Mouse (Mus musculus): ENCODE measurements around the gene Nfia. TPM values are rescaled to one million over a fixed set of nuclear protein-coding genes. Genes with fewer than 3 reads are reported as not detected.
A peak's percentile ranks its signal among the peaks of the same experiment; 100 is the strongest.

Nfia gene
- 25.8 and 26.6 TPM in 2 replicates for polyA plus RNA-seq (2015; fragmentation: Nextera tagmentation; extraction: Ambion mirVana)

DNA sequence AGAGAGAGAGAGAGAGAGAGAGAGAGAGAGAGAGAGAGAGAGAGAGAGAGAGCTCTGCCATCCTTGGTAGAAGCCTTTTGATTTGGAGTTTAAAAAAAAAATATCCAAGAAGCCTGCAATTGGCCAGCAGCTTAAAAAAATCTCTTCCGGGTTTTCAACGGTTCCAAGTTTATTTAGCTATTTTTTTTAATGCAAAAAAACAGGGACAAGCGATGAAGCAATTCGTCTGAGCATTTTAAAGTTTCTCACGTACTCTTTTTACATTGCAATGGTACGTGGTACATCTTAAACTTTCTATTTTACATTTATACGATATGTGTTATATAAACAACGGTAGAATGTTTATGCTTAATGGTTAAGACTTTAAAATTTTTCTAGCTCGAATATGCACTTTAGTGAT, at the start of gene Nfia:
Gene Nfia (plus strand): TSS at position 94 of the 400 bp plus-strand sequence.
- H3K9me3 ChIP-seq (replicated peaks; ENCODE audit: control insufficient read depth, low read length, poor library complexity, severe bottlenecking) = no peaks in the 10 kb centered on the region
- no peak for ATAC-seq
- 0 out of 2 replicates have a peak, but pooled peaks cover 3% of the 10 kb centered on the region for H3K27me3 ChIP-seq (ENCODE audit: control insufficient read depth, insufficient read depth, low read depth, low read length)
- WGBS = 0% methylated on average over 9 of the region's 9 CpGs
- H3K4me2 ChIP-seq (ENCODE audit: low read length) = peak within 1 kb of the TSS; percentile 79
- peak within 1 kb of the TSS; percentile 82 for H3K27ac ChIP-seq (ENCODE audit: low read length)
- H3K4me1 ChIP-seq (ENCODE audit: control insufficient read depth, insufficient read depth, low read length) = peaks cover 6% of the 10 kb centered on the region; the same call in 1 of the 2 replicates
- H3K36me3 ChIP-seq (ENCODE audit: control insufficient read depth, insufficient read depth, low read length) = no peaks in the 10 kb centered on the region
- peak within 1 kb of the TSS; percentile 54 for H3K4me3 ChIP-seq (ENCODE audit: low read depth, low read length)
- peak within 1 kb of the TSS; percentile 62 for H3K9ac ChIP-seq (ENCODE audit: low read depth, low read length)

DNA sequence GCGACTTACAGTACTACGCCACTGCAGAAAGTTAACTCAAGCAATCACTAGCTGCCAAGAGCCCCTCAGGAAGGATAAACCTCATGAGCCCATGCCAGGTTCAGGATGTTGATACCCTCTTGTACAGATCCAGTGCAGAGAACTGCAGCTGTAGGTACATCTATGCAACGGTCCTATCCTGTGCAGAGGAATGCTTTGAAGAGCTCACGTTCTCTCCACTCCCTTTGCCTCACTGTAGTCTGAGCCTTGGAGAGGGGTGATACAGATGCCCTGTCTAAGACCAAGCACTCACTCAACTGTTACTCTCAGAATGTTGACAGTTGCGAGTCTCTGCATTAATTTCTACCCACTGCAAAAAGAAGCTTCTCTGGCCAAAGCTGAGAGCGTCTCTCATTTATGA, 49.2 kb upstream of the Nfia start:
- no peak overlapping the region for H3K9ac ChIP-seq (ENCODE audit: low read depth, low read length)
- ATAC-seq = 0 out of 2 replicates have a peak, but pooled peaks have one; percentile 21
- H3K27ac ChIP-seq (ENCODE audit: low read length) = no peak overlapping the region
- H3K4me1 ChIP-seq (ENCODE audit: control insufficient read depth, insufficient read depth, low read length) = no peaks in the 10 kb centered on the region
- H3K9me3 ChIP-seq (replicated peaks; ENCODE audit: control insufficient read depth, low read length, poor library complexity, severe bottlenecking) = no peaks in the 10 kb centered on the region
- 91% methylated on average over 6 of the region's 6 CpGs for WGBS
- H3K36me3 ChIP-seq (ENCODE audit: control insufficient read depth, insufficient read depth, low read length) = no peaks in the 10 kb centered on the region
- H3K27me3 ChIP-seq (ENCODE audit: control insufficient read depth, insufficient read depth, low read depth, low read length) = no peaks in the 10 kb centered on the region
- H3K4me2 ChIP-seq (ENCODE audit: low read length) = no peak overlapping the region
- H3K4me3 ChIP-seq (ENCODE audit: low read depth, low read length) = no peak overlapping the region

DNA sequence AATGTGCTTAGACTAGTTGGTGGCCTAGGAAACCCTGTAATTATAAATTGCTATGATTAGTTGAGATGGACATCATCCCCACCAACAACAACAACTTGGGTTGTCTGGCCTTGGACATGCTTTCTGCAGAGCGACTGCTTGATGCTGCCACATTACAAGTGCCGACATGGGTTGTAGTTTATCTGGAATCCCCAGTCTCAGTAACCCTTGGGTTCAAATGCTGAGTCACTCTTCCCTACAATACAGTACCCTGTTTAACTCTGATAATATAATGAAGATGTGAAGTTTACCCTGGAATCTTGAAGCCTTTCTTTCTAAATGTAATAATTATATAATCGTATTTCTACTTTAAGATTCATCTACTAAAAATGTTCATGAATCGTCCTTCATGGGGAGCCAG, 44.0 kb upstream of the Nfia start:
- H3K36me3 ChIP-seq (ENCODE audit: control insufficient read depth, insufficient read depth, low read length) = no peaks in the 10 kb centered on the region
- no peaks in the 10 kb centered on the region for H3K9me3 ChIP-seq (replicated peaks; ENCODE audit: control insufficient read depth, low read length, poor library complexity, severe bottlenecking)
- H3K4me3 ChIP-seq (ENCODE audit: low read depth, low read length) = no peak overlapping the region
- WGBS = 95% methylated on average over 4 of the region's 4 CpGs
- H3K4me1 ChIP-seq (ENCODE audit: control insufficient read depth, insufficient read depth, low read length) = no peaks in the 10 kb centered on the region
- no peaks in the 10 kb centered on the region for H3K27me3 ChIP-seq (ENCODE audit: control insufficient read depth, insufficient read depth, low read depth, low read length)
- H3K4me2 ChIP-seq (ENCODE audit: low read length) = no peak overlapping the region
- H3K9ac ChIP-seq (ENCODE audit: low read depth, low read length) = no peak overlapping the region
- no peak for ATAC-seq
- H3K27ac ChIP-seq (ENCODE audit: low read length) = no peak overlapping the region

DNA sequence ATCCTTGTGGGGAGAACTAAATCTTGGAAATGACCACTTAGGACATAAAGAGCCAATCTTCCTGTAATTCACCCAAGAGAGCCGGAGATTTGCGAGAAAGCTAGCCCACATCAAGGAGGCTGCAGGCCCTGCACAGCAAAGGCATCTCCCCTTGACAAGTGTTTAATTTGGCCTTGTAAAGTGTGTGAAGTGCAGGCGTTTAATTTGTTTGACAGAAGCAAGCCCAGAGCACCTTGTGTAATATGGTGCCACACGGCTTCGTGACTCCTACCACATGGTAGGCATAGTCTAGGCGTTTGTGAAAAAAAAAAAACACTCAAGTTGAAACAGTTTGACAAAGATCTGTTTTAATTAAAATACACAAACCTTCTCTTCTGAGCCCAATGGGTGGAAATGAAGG, 42.5 kb upstream of the Nfia start:
- Histone ChIP-seq H3K9me3 (replicated peaks; ENCODE audit: control insufficient read depth, low read length, poor library complexity, severe bottlenecking) (no peaks in the 10 kb centered on the region), H3K27ac (ENCODE audit: low read length) (no peak overlapping the region), H3K36me3 (ENCODE audit: control insufficient read depth, insufficient read depth, low read length) (no peaks in the 10 kb centered on the region), H3K4me1 (ENCODE audit: control insufficient read depth, insufficient read depth, low read length) (no peaks in the 10 kb centered on the region), H3K4me2 (ENCODE audit: low read length) (no peak overlapping the region), H3K27me3 (ENCODE audit: control insufficient read depth, insufficient read depth, low read depth, low read length) (no peaks in the 10 kb centered on the region), H3K9ac (ENCODE audit: low read depth, low read length) (no peak overlapping the region), H3K4me3 (ENCODE audit: low read depth, low read length) (no peak overlapping the region)
- WGBS = 67% methylated on average over 6 of the region's 6 CpGs
- ATAC-seq = no peak

DNA sequence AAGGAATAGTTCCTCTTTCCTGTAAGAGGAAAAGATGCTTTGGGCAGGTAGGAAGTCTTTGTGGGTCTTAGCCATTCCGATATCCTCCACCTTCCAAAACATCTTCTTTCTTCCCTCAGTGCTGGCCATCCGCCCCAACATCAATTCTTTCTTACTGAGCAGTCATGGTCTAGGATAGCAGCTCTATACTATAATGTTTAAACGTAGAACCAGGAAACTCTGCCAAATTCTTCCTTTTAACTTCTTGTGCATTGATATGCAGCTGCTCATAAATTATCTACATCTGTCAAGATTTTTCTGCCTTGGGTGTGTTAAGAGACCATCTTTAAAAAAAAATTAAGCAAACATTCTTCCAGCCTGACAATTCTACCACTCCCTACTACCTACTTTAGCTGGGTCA, 42.1 kb upstream of the Nfia start:
- Histone ChIP-seq H3K4me3 (ENCODE audit: low read depth, low read length) (no peak overlapping the region), H3K36me3 (ENCODE audit: control insufficient read depth, insufficient read depth, low read length) (no peaks in the 10 kb centered on the region), H3K4me2 (ENCODE audit: low read length) (no peak overlapping the region), H3K27ac (ENCODE audit: low read length) (no peak overlapping the region), H3K9me3 (replicated peaks; ENCODE audit: control insufficient read depth, low read length, poor library complexity, severe bottlenecking) (no peaks in the 10 kb centered on the region), H3K9ac (ENCODE audit: low read depth, low read length) (no peak overlapping the region), H3K27me3 (ENCODE audit: control insufficient read depth, insufficient read depth, low read depth, low read length) (no peaks in the 10 kb centered on the region), H3K4me1 (ENCODE audit: control insufficient read depth, insufficient read depth, low read length) (no peaks in the 10 kb centered on the region)
- 83% methylated on average over 3 of the region's 3 CpGs for WGBS
- no peak for ATAC-seq

DNA sequence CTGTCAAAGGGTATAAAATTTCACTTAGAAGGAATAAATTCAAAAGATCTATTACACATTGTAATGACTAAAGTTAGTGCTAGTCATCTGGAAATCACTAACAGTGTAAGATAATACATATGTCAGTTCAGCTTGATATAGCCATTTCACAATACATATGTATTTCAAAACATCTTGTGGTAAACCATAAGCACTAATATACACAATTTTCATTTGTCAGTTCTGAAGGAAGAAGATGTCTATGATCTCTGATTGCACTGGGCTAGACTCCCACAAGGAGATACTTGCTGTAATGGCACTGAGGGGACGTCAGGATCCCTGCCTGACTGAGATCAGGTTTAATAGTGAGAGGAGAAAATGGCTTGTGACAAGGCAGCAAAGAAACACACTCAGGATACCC, 39.1 kb upstream of the Nfia start:
- 57% methylated on average over 1 of the region's 1 CpGs for WGBS
- H3K36me3 ChIP-seq (ENCODE audit: control insufficient read depth, insufficient read depth, low read length) = no peaks in the 10 kb centered on the region
- no peak overlapping the region for H3K4me3 ChIP-seq (ENCODE audit: low read depth, low read length)
- H3K9ac ChIP-seq (ENCODE audit: low read depth, low read length) = no peak overlapping the region
- no peaks in the 10 kb centered on the region for H3K27me3 ChIP-seq (ENCODE audit: control insufficient read depth, insufficient read depth, low read depth, low read length)
- no peaks in the 10 kb centered on the region for H3K4me1 ChIP-seq (ENCODE audit: control insufficient read depth, insufficient read depth, low read length)
- no peak for ATAC-seq
- no peaks in the 10 kb centered on the region for H3K9me3 ChIP-seq (replicated peaks; ENCODE audit: control insufficient read depth, low read length, poor library complexity, severe bottlenecking)
- H3K4me2 ChIP-seq (ENCODE audit: low read length) = no peak overlapping the region
- H3K27ac ChIP-seq (ENCODE audit: low read length) = no peak overlapping the region

DNA sequence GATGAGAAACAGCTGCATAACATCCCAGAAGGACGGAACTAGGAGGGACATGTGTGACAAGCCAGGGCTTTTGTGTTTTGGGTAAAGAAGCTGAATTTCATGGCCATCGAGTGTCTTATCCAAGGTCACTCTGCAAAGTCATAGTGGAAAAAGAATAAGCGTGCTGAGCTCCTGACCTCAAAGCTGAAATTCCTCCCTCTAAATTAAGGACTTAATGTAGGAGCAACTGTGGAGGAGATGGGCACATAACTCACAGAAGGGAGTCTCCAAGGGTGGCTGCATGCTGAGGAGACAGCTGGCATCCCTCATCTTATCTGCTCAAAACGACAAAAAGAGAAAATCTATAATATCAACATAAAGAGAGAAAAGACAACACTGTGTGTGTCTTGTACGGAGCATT, 28.6 kb upstream of the Nfia start:
- Histone ChIP-seq H3K27me3 (ENCODE audit: control insufficient read depth, insufficient read depth, low read depth, low read length) (no peaks in the 10 kb centered on the region), H3K9ac (ENCODE audit: low read depth, low read length) (no peak overlapping the region), H3K36me3 (ENCODE audit: control insufficient read depth, insufficient read depth, low read length) (no peaks in the 10 kb centered on the region), H3K4me1 (ENCODE audit: control insufficient read depth, insufficient read depth, low read length) (peaks cover 6% of the 10 kb centered on the region), H3K9me3 (replicated peaks; ENCODE audit: control insufficient read depth, low read length, poor library complexity, severe bottlenecking) (no peaks in the 10 kb centered on the region), H3K4me2 (ENCODE audit: low read length) (no peak overlapping the region), H3K4me3 (ENCODE audit: low read depth, low read length) (no peak overlapping the region), H3K27ac (ENCODE audit: low read length) (no peak overlapping the region)
- 78% methylated on average over 5 of the region's 5 CpGs for WGBS
- ATAC-seq = no peak

DNA sequence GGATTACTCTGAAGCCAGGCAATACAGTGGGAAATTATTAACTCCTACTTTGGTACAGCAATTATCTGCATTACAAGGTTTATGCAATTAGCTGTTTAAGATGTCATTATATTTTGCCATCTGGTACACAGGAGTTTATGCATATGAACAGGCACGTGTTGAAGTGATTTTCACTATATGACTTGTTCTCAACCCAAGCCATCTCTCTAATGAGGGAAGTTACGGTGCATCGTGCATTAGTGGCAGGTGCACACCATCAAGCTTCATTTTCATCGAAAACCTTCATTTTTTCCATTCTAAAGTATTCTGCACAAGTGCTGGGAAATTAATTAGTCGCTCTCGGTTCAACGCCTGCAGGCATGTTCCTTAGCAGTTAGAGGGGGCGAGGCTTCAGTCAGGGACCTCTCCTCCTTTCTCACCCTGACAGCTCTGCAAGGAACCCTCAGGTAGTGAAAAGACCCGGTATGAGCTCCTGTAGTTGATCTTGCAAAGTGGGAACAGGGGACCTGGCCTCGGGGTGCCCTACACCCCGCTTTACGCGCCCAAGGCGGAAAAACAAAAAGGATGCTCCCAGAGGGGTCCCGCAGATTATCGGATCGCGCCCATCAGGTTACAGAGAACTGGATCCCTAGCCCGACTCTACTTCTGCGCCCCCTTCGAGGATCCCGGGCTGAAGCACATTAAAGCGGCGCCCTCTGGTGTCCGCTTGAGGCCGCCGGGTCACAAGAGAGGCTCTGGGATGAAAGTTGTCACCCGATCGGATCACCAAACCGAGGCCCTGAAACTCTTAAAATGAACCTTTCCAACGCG, 27.0 kb upstream of the Nfia start:
- ATAC-seq = peak; percentile 92
- Histone ChIP-seq H3K4me3 (ENCODE audit: low read depth, low read length) (peak overlapping the region; percentile 37), H3K4me2 (ENCODE audit: low read length) (peak overlapping the region; percentile 92), H3K9ac (ENCODE audit: low read depth, low read length) (peak overlapping the region; percentile 47; the same call in 1 of the 2 replicates), H3K27me3 (ENCODE audit: control insufficient read depth, insufficient read depth, low read depth, low read length) (no peaks in the 10 kb centered on the region), H3K4me1 (ENCODE audit: control insufficient read depth, insufficient read depth, low read length) (peaks cover 6% of the 10 kb centered on the region), H3K9me3 (replicated peaks; ENCODE audit: control insufficient read depth, low read length, poor library complexity, severe bottlenecking) (no peaks in the 10 kb centered on the region), H3K27ac (ENCODE audit: low read length) (no peak overlapping the region), H3K36me3 (ENCODE audit: control insufficient read depth, insufficient read depth, low read length) (no peaks in the 10 kb centered on the region)
- WGBS = 5% methylated on average over 32 of the region's 32 CpGs

DNA sequence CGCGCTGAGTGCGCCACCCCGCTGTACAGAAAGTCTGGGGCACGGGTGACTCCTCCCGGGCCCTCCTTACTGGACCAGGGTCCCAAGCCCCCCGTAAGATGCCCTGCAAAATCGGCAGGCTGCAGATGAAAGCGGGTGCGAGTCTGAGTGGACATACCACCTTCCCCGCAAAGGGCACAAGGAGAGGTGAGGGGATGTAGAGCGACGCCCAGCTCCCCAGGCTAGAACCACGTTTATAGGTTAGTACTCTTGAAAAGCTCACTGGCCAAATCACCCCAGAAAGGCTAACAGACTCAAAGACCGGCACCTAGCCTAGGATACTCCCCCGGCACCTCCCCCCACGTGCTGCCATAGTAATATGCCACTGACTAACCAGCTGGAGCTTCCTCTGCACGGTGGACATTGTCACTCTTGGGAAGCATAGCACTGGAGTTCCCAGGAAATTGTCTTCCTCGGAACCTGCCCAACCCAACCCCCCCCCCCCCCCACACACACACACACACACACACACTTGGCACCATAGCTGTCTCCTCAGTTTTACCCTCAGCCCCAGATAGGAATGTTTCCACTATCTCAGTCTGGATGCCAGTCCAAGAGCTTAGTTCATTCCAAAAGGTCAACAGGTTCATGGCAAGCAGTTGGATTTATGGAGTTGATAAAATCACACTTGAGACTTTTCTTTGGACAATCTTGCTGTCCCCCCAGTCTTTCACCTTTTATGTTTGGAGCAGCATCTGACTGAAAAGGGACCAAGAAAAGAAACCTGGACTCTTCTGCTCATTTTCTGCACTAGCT, 26.2 kb upstream of the Nfia start:
- 8% methylated on average over 19 of the region's 19 CpGs for WGBS
- H3K4me3 ChIP-seq (ENCODE audit: low read depth, low read length) = peak overlapping the region; percentile 37
- peak; percentile 55 for ATAC-seq
- H3K9me3 ChIP-seq (replicated peaks; ENCODE audit: control insufficient read depth, low read length, poor library complexity, severe bottlenecking) = no peaks in the 10 kb centered on the region
- peaks cover 6% of the 10 kb centered on the region for H3K27me3 ChIP-seq (ENCODE audit: control insufficient read depth, insufficient read depth, low read depth, low read length)
- peak overlapping the region; percentile 47; the same call in 1 of the 2 replicates for H3K9ac ChIP-seq (ENCODE audit: low read depth, low read length)
- no peak overlapping the region for H3K27ac ChIP-seq (ENCODE audit: low read length)
- H3K4me2 ChIP-seq (ENCODE audit: low read length) = peak overlapping the region; percentile 92
- peaks cover 12% of the 10 kb centered on the region for H3K4me1 ChIP-seq (ENCODE audit: control insufficient read depth, insufficient read depth, low read length)
- H3K36me3 ChIP-seq (ENCODE audit: control insufficient read depth, insufficient read depth, low read length) = no peaks in the 10 kb centered on the region

Data from midbrain, embryonic 16.5 days (tissue).